In genomic region chr4:128402706-128403105, GRCm38 (mm10) we compare ENCODE assay signal across 33 mouse cellular contexts.
"Had no signal": no experiment of that assay in that cellular context is flagged by ENCODE, and none has a peak within 500 bp of the region (broad histone marks: within the 10 kb centered on the region; RNA-seq: fewer than 3 reads in every experiment).

No protein-coding gene starts in this region.

- H3K9me3 ChIP-seq: limb, embryonic 10.5 days; limb, embryonic 12.5 days; limb, embryonic 13.5 days; limb, embryonic 15.5 days; liver, embryonic 13.5 days; liver, embryonic 15.5 days; lung, embryonic 15.5 days; megakaryocyte, embryonic 14.5 days; midbrain, embryonic 10.5 days; midbrain, embryonic 13.5 days; midbrain, embryonic 15.5 days; neural tube, embryonic 12.5 days; neural tube, embryonic 13.5 days had no signal

- H3K4me2 ChIP-seq: limb, embryonic 12.5 days; limb, embryonic 13.5 days; limb, embryonic 15.5 days; liver, embryonic 11.5 days; liver, embryonic 12.5 days; liver, embryonic 13.5 days; liver, embryonic 15.5 days; lung, embryonic 14.5 days; lung, embryonic 15.5 days; midbrain, embryonic 11.5 days; midbrain, embryonic 12.5 days; midbrain, embryonic 13.5 days; midbrain, embryonic 15.5 days; neural tube, embryonic 12.5 days; neural tube, embryonic 13.5 days had no signal

- ATAC-seq: liver, embryonic 12.5 days; liver, postnatal 0 days; lung, postnatal 0 days; midbrain, embryonic 13.5 days; midbrain, embryonic 15.5 days; midbrain, embryonic 16.5 days had no signal

- H3K4me3 ChIP-seq: limb, embryonic 10.5 days; limb, embryonic 12.5 days; limb, embryonic 13.5 days; limb, embryonic 15.5 days; liver, embryonic 12.5 days; liver, embryonic 13.5 days; liver, embryonic 15.5 days; lung, embryonic 15.5 days; megakaryocyte, embryonic 14.5 days; midbrain, embryonic 10.5 days; midbrain, embryonic 12.5 days; midbrain, embryonic 13.5 days; midbrain, embryonic 15.5 days; myocyte; neural tube, embryonic 12.5 days; neural tube, embryonic 13.5 days had no signal

- H3K27me3 ChIP-seq: liver, embryonic 12.5 days; liver, embryonic 13.5 days; liver, embryonic 15.5 days; lung, embryonic 15.5 days; megakaryocyte, embryonic 14.5 days; midbrain, embryonic 12.5 days; midbrain, embryonic 13.5 days; midbrain, embryonic 15.5 days; neural tube, embryonic 12.5 days; neural tube, embryonic 13.5 days had no signal

- H3K4me1 ChIP-seq: limb, embryonic 12.5 days; limb, embryonic 13.5 days; limb, embryonic 15.5 days; liver, embryonic 12.5 days; liver, embryonic 13.5 days; liver, embryonic 15.5 days; megakaryocyte, embryonic 14.5 days; midbrain, embryonic 13.5 days; neural tube, embryonic 12.5 days had no signal

- DNase-seq: left cerebral cortex, postnatal 4 days; liver; liver, embryonic 13.5 days; liver, postnatal 0 days; lung, adult 18-20 months; lung, adult 2 months; lung, embryonic 14.5 days; lung, postnatal 10 days; lung, postnatal 14 days; lung, postnatal 36 days; lung, postnatal 4 days; midbrain, embryonic 14.5 days had no signal

- H3K27ac ChIP-seq: limb, embryonic 10.5 days; limb, embryonic 12.5 days; limb, embryonic 13.5 days; limb, embryonic 15.5 days; liver, embryonic 12.5 days; liver, embryonic 13.5 days; liver, embryonic 14.5 days; liver, embryonic 15.5 days; lung, embryonic 15.5 days; macrophage; midbrain, embryonic 10.5 days; midbrain, embryonic 12.5 days; midbrain, embryonic 15.5 days; neural tube, embryonic 12.5 days had no signal

- H3K36me3 ChIP-seq: limb, embryonic 10.5 days; limb, embryonic 12.5 days; limb, embryonic 13.5 days; limb, embryonic 15.5 days; liver, embryonic 12.5 days; liver, embryonic 13.5 days; liver, embryonic 15.5 days; lung, embryonic 15.5 days; midbrain, embryonic 10.5 days; midbrain, embryonic 12.5 days; neural tube, embryonic 12.5 days had no signal

- H3K9ac ChIP-seq: limb, embryonic 12.5 days; limb, embryonic 13.5 days; limb, embryonic 15.5 days; liver, embryonic 12.5 days; liver, embryonic 13.5 days; liver, embryonic 14.5 days; liver, embryonic 15.5 days; liver, postnatal 0 days; lung, embryonic 14.5 days; lung, embryonic 15.5 days; midbrain, embryonic 12.5 days; midbrain, embryonic 13.5 days; midbrain, embryonic 15.5 days; neural tube, embryonic 12.5 days; neural tube, embryonic 13.5 days had no signal
